Mouse (Mus musculus): Measurements from ENCODE around the gene Thnsl1. TPM values are rescaled to one million over a fixed set of nuclear protein-coding genes. Genes with fewer than 3 reads are reported as not detected.
A peak's percentile ranks its signal among the peaks of the same experiment; 100 is the strongest.

The Thnsl1 gene
- total and polyA plus RNA-seq, 2 experiments, result 1.2 to 4.0 TPM

DNA sequence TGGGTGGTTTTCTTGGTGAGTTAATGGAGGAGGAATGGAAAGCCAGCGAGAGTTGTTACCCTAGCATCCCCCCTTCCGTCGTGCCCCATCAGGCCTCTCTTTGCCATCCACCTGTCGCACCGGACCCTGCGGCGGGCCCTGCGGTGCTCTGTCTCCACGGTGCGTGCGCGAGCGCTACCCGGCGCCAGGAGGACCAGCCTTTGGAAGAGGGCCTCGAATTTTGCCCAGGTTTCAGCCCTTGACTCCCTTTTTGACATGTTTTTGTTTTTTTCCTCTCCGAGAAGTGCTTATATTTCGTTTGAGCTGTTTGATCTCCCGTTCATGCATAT lies 271 bp downstream of the Thnsl1 start:
- H3K36me3 ChIP-seq (ENCODE audit: control insufficient read depth, insufficient read depth, low read length), result no peaks in the 10 kb centered on the region
- H3K4me3 ChIP-seq (ENCODE audit: insufficient read depth, low read depth, low read length), result peak overlapping the region; percentile 78
- H3K79me2 ChIP-seq (ENCODE audit: control insufficient read depth, insufficient read depth, low read length), result no peaks in the 10 kb centered on the region
- H3K27ac ChIP-seq (replicated peaks; ENCODE audit: insufficient read depth, low read depth, low read length), result peak overlapping the region; percentile 20
- DNase-seq (ENCODE audit: extremely low read depth, low read depth, low spot score), result no peak
- TF ChIP-seq POLR2A (IDR thresholded peaks at IDR 0.05; ENCODE audit: extremely low read depth, insufficient read depth, low read length) (no peak), CTCF (IDR thresholded peaks at IDR 0.05; ENCODE audit: low read depth, low read length) (no peak)
- peak overlapping the region; percentile 69 for H3K9ac ChIP-seq (ENCODE audit: low read depth, low read length)
- H3K27me3 ChIP-seq (ENCODE audit: control insufficient read depth, insufficient read depth, low read length), result no peaks in the 10 kb centered on the region
- under 1% methylated on average over 19 of the region's 19 CpGs for WGBS
- peaks cover 4% of the 10 kb centered on the region for H3K4me1 ChIP-seq (ENCODE audit: control insufficient read depth, insufficient read depth, low read length)

DNA sequence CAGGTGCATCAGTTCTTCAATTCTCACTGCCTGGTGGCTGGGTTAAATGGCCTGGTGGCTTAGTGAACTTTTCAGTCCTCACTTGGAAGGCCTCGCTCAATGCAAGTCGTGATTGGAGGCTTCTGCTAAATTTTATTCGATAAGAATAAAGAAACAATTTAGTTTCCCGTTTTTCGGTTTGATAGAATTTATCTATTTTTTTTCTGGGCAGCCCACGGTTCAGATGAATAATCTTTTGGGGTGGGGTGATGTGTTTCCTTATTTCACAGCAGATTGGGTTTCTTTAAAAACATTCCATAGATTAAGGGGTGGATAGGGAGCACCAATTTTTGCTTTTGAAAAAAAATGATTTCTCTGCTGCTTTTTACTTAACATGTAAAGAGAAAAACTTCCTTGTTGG lies 754 bp downstream of the Thnsl1 start:
- WGBS, result 50% methylated on average over 6 of the region's 6 CpGs
- DNase-seq (ENCODE audit: extremely low read depth, low read depth, low spot score), result no peak
- no peak for TF ChIP-seq POLR2A (IDR thresholded peaks at IDR 0.05; ENCODE audit: extremely low read depth, insufficient read depth, low read length)
- TF ChIP-seq CTCF (IDR thresholded peaks at IDR 0.05; ENCODE audit: low read depth, low read length), result no peak
- peak overlapping the region; percentile 69 for H3K9ac ChIP-seq (ENCODE audit: low read depth, low read length)
- H3K36me3 ChIP-seq (ENCODE audit: control insufficient read depth, insufficient read depth, low read length), result no peaks in the 10 kb centered on the region
- no peak overlapping the region for H3K4me3 ChIP-seq (ENCODE audit: insufficient read depth, low read depth, low read length)
- no peaks in the 10 kb centered on the region for H3K79me2 ChIP-seq (ENCODE audit: control insufficient read depth, insufficient read depth, low read length)
- no peak overlapping the region for H3K27ac ChIP-seq (replicated peaks; ENCODE audit: insufficient read depth, low read depth, low read length)
- peaks cover 4% of the 10 kb centered on the region for H3K4me1 ChIP-seq (ENCODE audit: control insufficient read depth, insufficient read depth, low read length)
- H3K27me3 ChIP-seq (ENCODE audit: control insufficient read depth, insufficient read depth, low read length), result no peaks in the 10 kb centered on the region

DNA sequence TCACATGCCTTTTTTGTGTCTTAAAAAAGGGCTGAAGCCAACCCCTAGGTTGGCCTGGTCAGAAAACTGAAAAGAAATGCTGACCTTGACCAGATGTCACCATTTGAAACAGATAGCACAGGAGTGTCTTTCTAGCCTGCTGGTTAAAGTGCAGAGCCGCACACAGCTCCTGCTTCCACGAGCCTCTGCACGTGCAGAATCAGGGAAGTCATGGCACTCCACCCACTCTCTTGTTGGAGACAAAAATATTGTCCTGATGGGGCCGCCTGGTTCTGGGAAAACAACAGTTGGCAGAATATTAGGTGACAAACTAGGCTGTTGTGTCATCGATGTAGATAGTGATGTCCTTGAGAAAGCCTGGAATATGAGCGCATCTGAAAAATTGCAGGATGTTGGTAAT lies 5.8 kb downstream of the Thnsl1 start:
- H3K4me3 ChIP-seq (ENCODE audit: insufficient read depth, low read depth, low read length), result no peak overlapping the region
- no peaks in the 10 kb centered on the region for H3K4me1 ChIP-seq (ENCODE audit: control insufficient read depth, insufficient read depth, low read length)
- H3K27me3 ChIP-seq (ENCODE audit: control insufficient read depth, insufficient read depth, low read length), result no peaks in the 10 kb centered on the region
- H3K36me3 ChIP-seq (ENCODE audit: control insufficient read depth, insufficient read depth, low read length), result no peaks in the 10 kb centered on the region
- no peak for TF ChIP-seq CTCF (IDR thresholded peaks at IDR 0.05; ENCODE audit: low read depth, low read length)
- TF ChIP-seq POLR2A (IDR thresholded peaks at IDR 0.05; ENCODE audit: extremely low read depth, insufficient read depth, low read length), result no peak
- WGBS, result 57% methylated on average over 6 of the region's 6 CpGs
- H3K79me2 ChIP-seq (ENCODE audit: control insufficient read depth, insufficient read depth, low read length), result no peaks in the 10 kb centered on the region
- peak; percentile 6 for DNase-seq (ENCODE audit: extremely low read depth, low read depth, low spot score)
- H3K9ac ChIP-seq (ENCODE audit: low read depth, low read length), result no peak overlapping the region
- no peak overlapping the region for H3K27ac ChIP-seq (replicated peaks; ENCODE audit: insufficient read depth, low read depth, low read length)

GRCm38 (mm10) chr2:21214322-21214721 lies 8.8 kb downstream of the Thnsl1 start:
- Histone ChIP-seq H3K4me1 (ENCODE audit: control insufficient read depth, insufficient read depth, low read length) (no peaks in the 10 kb centered on the region), H3K36me3 (ENCODE audit: control insufficient read depth, insufficient read depth, low read length) (no peaks in the 10 kb centered on the region), H3K79me2 (ENCODE audit: control insufficient read depth, insufficient read depth, low read length) (no peaks in the 10 kb centered on the region), H3K27ac (replicated peaks; ENCODE audit: insufficient read depth, low read depth, low read length) (no peak overlapping the region), H3K4me3 (ENCODE audit: insufficient read depth, low read depth, low read length) (no peak overlapping the region), H3K9ac (ENCODE audit: low read depth, low read length) (no peak overlapping the region), H3K27me3 (ENCODE audit: control insufficient read depth, insufficient read depth, low read length) (no peaks in the 10 kb centered on the region)
- peak; percentile 45 for TF ChIP-seq CTCF (IDR thresholded peaks at IDR 0.05; ENCODE audit: low read depth, low read length)
- TF ChIP-seq POLR2A (IDR thresholded peaks at IDR 0.05; ENCODE audit: extremely low read depth, insufficient read depth, low read length), result no peak
- DNase-seq (ENCODE audit: extremely low read depth, low read depth, low spot score), result peak; percentile 7

DNA sequence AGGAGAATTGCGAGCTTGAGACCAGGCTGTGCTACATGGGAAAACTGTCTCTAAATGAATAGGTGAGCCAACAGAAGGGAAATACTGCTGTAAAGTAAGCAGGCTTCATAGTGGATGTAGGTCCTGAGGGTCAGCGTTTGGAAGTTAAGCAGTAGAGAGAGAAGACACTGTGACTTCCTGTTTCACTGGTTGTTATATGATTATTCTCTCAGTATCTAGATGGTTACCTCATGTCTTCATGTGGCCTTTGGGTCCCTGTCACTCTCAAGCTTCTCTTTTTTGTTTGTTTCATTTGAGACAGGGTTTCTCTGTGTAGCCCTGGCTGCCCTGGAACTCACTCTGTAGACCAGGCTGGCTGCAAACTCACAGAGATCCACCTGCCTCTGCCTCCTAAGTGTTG lies 9.8 kb downstream of the Thnsl1 start:
- WGBS, result 89% methylated on average over 2 of the region's 2 CpGs
- no peak for DNase-seq (ENCODE audit: extremely low read depth, low read depth, low spot score)
- TF ChIP-seq POLR2A (IDR thresholded peaks at IDR 0.05; ENCODE audit: extremely low read depth, insufficient read depth, low read length), result no peak
- TF ChIP-seq CTCF (IDR thresholded peaks at IDR 0.05; ENCODE audit: low read depth, low read length), result no peak
- Histone ChIP-seq H3K27ac (replicated peaks; ENCODE audit: insufficient read depth, low read depth, low read length) (no peak overlapping the region), H3K27me3 (ENCODE audit: control insufficient read depth, insufficient read depth, low read length) (no peaks in the 10 kb centered on the region), H3K36me3 (ENCODE audit: control insufficient read depth, insufficient read depth, low read length) (no peaks in the 10 kb centered on the region), H3K4me1 (ENCODE audit: control insufficient read depth, insufficient read depth, low read length) (no peaks in the 10 kb centered on the region), H3K79me2 (ENCODE audit: control insufficient read depth, insufficient read depth, low read length) (no peaks in the 10 kb centered on the region), H3K9ac (ENCODE audit: low read depth, low read length) (no peak overlapping the region), H3K4me3 (ENCODE audit: insufficient read depth, low read depth, low read length) (no peak overlapping the region)

GRCm38 (mm10) chr2:21222453-21223384 lies 17.2 kb downstream of the Thnsl1 start:
- no peaks in the 10 kb centered on the region for H3K27me3 ChIP-seq (ENCODE audit: control insufficient read depth, insufficient read depth, low read length)
- 77% methylated on average over 9 of the region's 9 CpGs for WGBS
- H3K4me1 ChIP-seq (ENCODE audit: control insufficient read depth, insufficient read depth, low read length), result no peaks in the 10 kb centered on the region
- DNase-seq (ENCODE audit: extremely low read depth, low read depth, low spot score), result no peak
- no peak overlapping the region for H3K4me3 ChIP-seq (ENCODE audit: insufficient read depth, low read depth, low read length)
- no peak overlapping the region for H3K9ac ChIP-seq (ENCODE audit: low read depth, low read length)
- H3K27ac ChIP-seq (replicated peaks; ENCODE audit: insufficient read depth, low read depth, low read length), result no peak overlapping the region
- no peaks in the 10 kb centered on the region for H3K36me3 ChIP-seq (ENCODE audit: control insufficient read depth, insufficient read depth, low read length)
- no peak for TF ChIP-seq POLR2A (IDR thresholded peaks at IDR 0.05; ENCODE audit: extremely low read depth, insufficient read depth, low read length)
- no peak for TF ChIP-seq CTCF (IDR thresholded peaks at IDR 0.05; ENCODE audit: low read depth, low read length)
- H3K79me2 ChIP-seq (ENCODE audit: control insufficient read depth, insufficient read depth, low read length), result no peaks in the 10 kb centered on the region

All from liver, adult 2 months (tissue).